Mouse (Mus musculus): Measurements from ENCODE around the gene Apopt1.

DNA sequence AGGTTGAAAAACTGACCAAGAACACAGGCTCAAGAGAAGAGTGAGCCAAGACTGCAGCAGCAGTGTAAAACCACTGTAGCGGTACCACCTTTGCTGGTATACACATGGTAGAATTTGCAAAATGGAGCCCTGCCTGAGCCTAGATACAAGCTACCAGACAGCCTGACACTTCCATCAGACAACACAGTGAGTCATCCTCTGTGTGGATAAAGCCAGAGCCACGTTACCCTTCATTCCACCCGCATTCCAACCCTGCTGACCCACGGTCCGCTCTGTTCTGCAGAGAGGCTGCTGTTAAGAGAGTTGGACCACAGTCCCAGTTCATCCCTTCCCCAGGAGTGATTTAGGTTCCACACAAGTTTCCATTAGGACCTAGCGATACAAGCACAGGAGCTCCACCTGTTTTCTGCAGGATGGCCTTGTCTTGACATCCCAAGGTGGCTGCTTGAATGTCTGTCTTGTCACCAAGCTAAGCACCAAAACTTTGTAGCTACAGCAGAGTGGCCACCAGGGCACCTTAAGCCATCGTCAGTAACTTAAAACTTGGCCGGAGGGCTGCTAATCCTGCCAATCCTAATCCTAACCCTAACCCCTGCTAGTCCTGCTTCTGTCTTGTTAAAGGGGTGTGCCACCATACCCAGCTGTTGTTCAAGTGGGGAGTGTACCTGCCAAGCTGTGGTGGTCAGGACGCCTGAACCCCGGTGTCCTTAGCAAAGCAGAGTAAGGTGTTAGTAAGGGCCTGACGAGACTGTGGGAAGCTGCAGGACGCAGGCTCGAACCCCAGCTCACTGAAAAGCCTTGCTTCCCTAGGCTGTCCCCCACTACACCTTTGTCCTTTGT, 47.8 kb upstream of the Apopt1 start:
- no peak for TF ChIP-seq CTCF (IDR thresholded peaks at IDR 0.05; ENCODE audit: borderline replicate concordance, extremely low read depth, insufficient read depth, insufficient read length)
- TF ChIP-seq POLR2A (IDR thresholded peaks at IDR 0.05; ENCODE audit: borderline replicate concordance, extremely low read depth, insufficient read depth, insufficient read length, poor library complexity, severe bottlenecking): no peak

Measured in brain, embryonic 14.5 days (tissue).